Mouse (Mus musculus): ENCODE results near the gene Napsa.

Gene Napsa

GRCm38 (mm10) chr7:44572213-44572701 is at the start of gene Napsa:
Napsa (plus strand) TSS chr7:44572380.
- peak; percentile 39 for DNase-seq (ENCODE audit: extremely low read depth, insufficient read length, low spot score)

- no peak for DNase-seq (ENCODE audit: extremely low read depth, insufficient read length, low spot score)
Measured at GRCm38 (mm10) chr7:44523056-44523455, 49.1 kb upstream of the Napsa start.

GRCm38 (mm10) chr7:44524502-44524901 is 47.7 kb upstream of the Napsa start, which contains the start of gene Mybpc2:
Mybpc2 (minus strand) TSS chr7:44524656.
- DNase-seq (ENCODE audit: extremely low read depth, insufficient read length, low spot score), result no peak

GRCm38 (mm10) chr7:44525126-44525832 is 46.9 kb upstream of the Napsa start:
- DNase-seq (ENCODE audit: extremely low read depth, insufficient read length, low spot score), result peak; percentile 87

GRCm38 (mm10) chr7:44526414-44527154 is 45.6 kb upstream of the Napsa start:
- no peak for DNase-seq (ENCODE audit: extremely low read depth, insufficient read length, low spot score)

GRCm38 (mm10) chr7:44527483-44528398 is 44.4 kb upstream of the Napsa start:
- DNase-seq (ENCODE audit: extremely low read depth, insufficient read length, low spot score), result peak; percentile 62

GRCm38 (mm10) chr7:44529518-44529917 is 42.7 kb upstream of the Napsa start:
- no peak for DNase-seq (ENCODE audit: extremely low read depth, insufficient read length, low spot score)

- no peak for DNase-seq (ENCODE audit: extremely low read depth, insufficient read length, low spot score)
Measured at GRCm38 (mm10) chr7:44530507-44530906, 41.7 kb upstream of the Napsa start.

GRCm38 (mm10) chr7:44531207-44531606 is 41.0 kb upstream of the Napsa start:
- DNase-seq (ENCODE audit: extremely low read depth, insufficient read length, low spot score), result no peak

- no peak for DNase-seq (ENCODE audit: extremely low read depth, insufficient read length, low spot score)
Measured at GRCm38 (mm10) chr7:44531946-44532732, 40.0 kb upstream of the Napsa start, which contains the start of gene Spib. Spib (minus strand) TSS chr7:44532071.

GRCm38 (mm10) chr7:44532918-44533745 is 39.0 kb upstream of the Napsa start:
- no peak for DNase-seq (ENCODE audit: extremely low read depth, insufficient read length, low spot score)

GRCm38 (mm10) chr7:44533746-44534045 is 38.5 kb upstream of the Napsa start:
- no peak for DNase-seq (ENCODE audit: extremely low read depth, insufficient read length, low spot score)

GRCm38 (mm10) chr7:44534242-44534641 is 37.9 kb upstream of the Napsa start:
- DNase-seq (ENCODE audit: extremely low read depth, insufficient read length, low spot score), result no peak

- no peak for DNase-seq (ENCODE audit: extremely low read depth, insufficient read length, low spot score)
Measured at GRCm38 (mm10) chr7:44534656-44535441, 37.3 kb upstream of the Napsa start.

GRCm38 (mm10) chr7:44535657-44536589 is 36.3 kb upstream of the Napsa start:
- DNase-seq (ENCODE audit: extremely low read depth, insufficient read length, low spot score), result no peak

- no peak for DNase-seq (ENCODE audit: extremely low read depth, insufficient read length, low spot score)
Measured at GRCm38 (mm10) chr7:44536590-44536968, 35.6 kb upstream of the Napsa start.

- DNase-seq (ENCODE audit: extremely low read depth, insufficient read length, low spot score), result no peak
Measured at GRCm38 (mm10) chr7:44537009-44537408, 35.2 kb upstream of the Napsa start.

Measured in 3134 (cell line).